Mouse (Mus musculus) embryonic facial prominence, embryonic 12.5 days (tissue): ENCODE measurements at regions not wholly inside any gene's neighbourhood (a gene's known extent, or its start where the extent isn't known, plus 50 kb on each side); places are given as distances from the start of the nearest gene placed in this dataset.

Experiments
- ATAC-seq: fragments of 200-750 bp; cut with Nextera tagmentation; 2 replicates; pipeline ENCODE4 v1.8.0; 2017; ENCODE audit not compliant: insufficient number of reproducible peaks, insufficient read depth, low FRiP score, low TSS enrichment
- H3K27ac ChIP-seq: fragments of 300-500 bp; sonication (generic); 2 replicates; pipeline ENCODE4 v1.5.1; 2016; ENCODE audit warnings: mild to moderate bottlenecking
- H3K27me3 ChIP-seq: fragments of 300-500 bp; sonication (generic); 2 replicates; pipeline ENCODE4 v1.6.1; 2016; ENCODE audit warnings: mild to moderate bottlenecking, moderate library complexity
- H3K36me3 ChIP-seq: fragments of 300-500 bp; sonication (generic); 2 replicates; pipeline ENCODE4 v1.6.1; 2016; ENCODE audit warnings: mild to moderate bottlenecking
- H3K4me1 ChIP-seq: fragments of 300-500 bp; sonication (generic); 2 replicates; pipeline ENCODE4 v1.6.1; 2016
- H3K4me2 ChIP-seq: fragments of 300-500 bp; sonication (generic); replicated peaks from 2 replicates; pipeline ENCODE4 v1.6.1; 2016; ENCODE audit warnings: mild to moderate bottlenecking, moderate library complexity
- H3K4me3 ChIP-seq: fragments of 300-500 bp; sonication (generic); 2 replicates; pipeline ENCODE4 v1.5.1; 2016; ENCODE audit warnings: mild to moderate bottlenecking
- H3K9ac ChIP-seq: fragments of 300-500 bp; sonication (generic); 2 replicates; pipeline ENCODE4 v1.6.1; 2016; ENCODE audit warnings: mild to moderate bottlenecking, moderate library complexity
- H3K9me3 ChIP-seq: fragments of 300-500 bp; sonication (generic); 2 replicates; pipeline ENCODE4 v1.6.1; 2016; ENCODE audit warnings: mild to moderate bottlenecking, moderate library complexity
- WGBS: fragments of 180-500 bp; shearing (Covaris S2); methylation state at CpG from one replicate; pipeline ENCODE4 v1.1.7; 2016; 5-methylcytosine and 5-hydroxymethylcytosine counted together

GRCm38 (mm10) chr12:16392851-16393250, 217.9 kb downstream of the Lpin1 start:
- Histone ChIP-seq H3K9ac (no peak overlapping the region), H3K9me3 (no peaks in the 10 kb centered on the region), H3K36me3 (no peaks in the 10 kb centered on the region), H3K27ac (no peak overlapping the region), H3K4me3 (no peak overlapping the region), H3K4me2 (no peak overlapping the region), H3K27me3 (no peaks in the 10 kb centered on the region), H3K4me1 (no peaks in the 10 kb centered on the region)
- no peak for ATAC-seq

DNA sequence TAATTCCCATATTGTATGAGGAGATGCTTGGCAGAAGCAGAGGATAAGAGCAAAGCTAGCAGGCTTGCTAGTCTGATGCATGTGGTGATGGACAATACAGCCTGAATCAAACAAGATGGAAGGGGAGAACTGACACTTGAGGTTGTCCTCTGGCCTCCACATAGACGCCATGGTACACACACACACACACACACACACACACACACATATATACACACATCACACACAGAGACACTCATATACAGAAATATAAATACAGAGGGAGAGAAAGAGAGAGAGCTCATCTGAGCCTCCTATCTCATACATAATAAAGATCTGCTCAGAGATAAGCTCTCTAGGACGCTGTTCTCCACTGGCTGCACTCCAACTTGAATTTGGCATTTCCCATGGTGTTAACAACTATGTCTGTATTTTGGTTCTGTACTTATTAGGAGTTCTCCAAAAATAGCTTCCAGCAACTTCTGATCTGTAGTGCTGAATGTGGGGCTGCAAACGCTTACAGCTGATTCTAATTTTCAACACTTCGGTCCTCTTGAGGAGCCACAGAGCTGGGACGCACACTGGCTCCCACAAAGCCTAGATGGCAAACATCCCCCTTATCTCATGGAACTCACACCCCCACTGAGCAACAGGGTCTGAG, 219.0 kb downstream of the Lpin1 start:
- H3K4me1 ChIP-seq, result no peaks in the 10 kb centered on the region
- no peak for ATAC-seq
- no peak overlapping the region for H3K9ac ChIP-seq
- no peak overlapping the region for H3K4me3 ChIP-seq
- no peak overlapping the region for H3K27ac ChIP-seq
- H3K4me2 ChIP-seq, result no peak overlapping the region
- 58% methylated on average over 5 of the region's 5 CpGs for WGBS
- H3K9me3 ChIP-seq, result no peaks in the 10 kb centered on the region
- H3K27me3 ChIP-seq, result no peaks in the 10 kb centered on the region
- no peaks in the 10 kb centered on the region for H3K36me3 ChIP-seq

GRCm38 (mm10) chr12:16391163-16391562, 219.6 kb downstream of the Lpin1 start:
- Histone ChIP-seq H3K4me2 (no peak overlapping the region), H3K9me3 (no peaks in the 10 kb centered on the region), H3K4me3 (no peak overlapping the region), H3K36me3 (no peaks in the 10 kb centered on the region), H3K4me1 (no peaks in the 10 kb centered on the region), H3K27me3 (no peaks in the 10 kb centered on the region), H3K9ac (no peak overlapping the region), H3K27ac (no peak overlapping the region)
- no peak for ATAC-seq
- WGBS, result 89% methylated on average over 5 of the region's 5 CpGs

DNA sequence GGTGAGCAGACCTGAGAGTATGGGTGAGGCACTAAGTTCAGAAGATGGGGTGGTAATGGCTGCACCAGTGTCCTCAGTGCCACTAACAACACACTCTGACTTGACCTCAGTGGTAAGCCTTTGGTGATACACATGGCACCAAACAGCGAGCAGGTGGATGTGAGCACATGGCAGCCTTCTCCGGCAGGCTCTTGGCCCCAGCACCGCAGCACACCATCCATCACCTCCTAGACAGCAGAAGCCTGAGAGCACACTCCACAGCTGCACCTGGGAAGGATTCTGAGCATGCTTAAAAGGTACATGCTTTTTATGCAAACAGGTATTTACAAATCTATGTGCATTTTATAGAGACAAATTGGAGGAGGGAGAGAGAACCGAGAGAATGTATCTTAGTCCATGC, 223.7 kb downstream of the Lpin1 start:
- Histone ChIP-seq H3K36me3 (no peaks in the 10 kb centered on the region), H3K4me3 (no peak overlapping the region), H3K9ac (no peak overlapping the region), H3K9me3 (no peaks in the 10 kb centered on the region), H3K27me3 (no peaks in the 10 kb centered on the region), H3K4me1 (0 out of 2 replicates have a peak, but pooled peaks cover 6% of the 10 kb centered on the region), H3K27ac (no peak overlapping the region), H3K4me2 (no peak overlapping the region)
- no peak for ATAC-seq
- 86% methylated on average over 4 of the region's 4 CpGs for WGBS

DNA sequence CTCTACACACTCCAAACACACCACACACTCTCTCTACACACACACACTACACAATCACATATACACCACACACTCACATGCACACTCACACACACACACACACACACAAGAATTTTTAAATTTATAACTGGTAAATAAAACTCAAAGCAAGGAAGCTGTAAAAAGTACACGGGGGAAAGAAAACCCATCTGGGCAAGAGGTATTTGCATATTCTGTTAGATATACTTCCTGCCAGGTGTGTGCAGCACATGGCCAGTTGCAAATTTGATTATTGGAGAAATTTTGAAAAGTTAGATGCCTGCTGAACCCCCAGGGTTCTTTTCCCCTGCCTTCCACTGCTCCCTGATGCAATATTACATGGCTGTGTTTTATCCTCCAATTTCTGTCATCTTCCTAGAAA, 226.4 kb downstream of the Lpin1 start:
- Histone ChIP-seq H3K27me3 (no peaks in the 10 kb centered on the region), H3K9ac (no peak overlapping the region), H3K4me3 (no peak overlapping the region), H3K4me1 (0 out of 2 replicates have a peak, but pooled peaks cover 6% of the 10 kb centered on the region), H3K36me3 (no peaks in the 10 kb centered on the region), H3K9me3 (no peaks in the 10 kb centered on the region), H3K4me2 (no peak overlapping the region), H3K27ac (no peak overlapping the region)
- no peak for ATAC-seq
- 74% methylated on average over 1 of the region's 1 CpGs for WGBS

GRCm38 (mm10) chr12:16383499-16383935, 227.2 kb downstream of the Lpin1 start:
- no peak overlapping the region for H3K27ac ChIP-seq
- no peak for ATAC-seq
- H3K4me3 ChIP-seq, result no peak overlapping the region
- no peaks in the 10 kb centered on the region for H3K36me3 ChIP-seq
- 61% methylated on average over 15 of the region's 15 CpGs for WGBS
- H3K4me1 ChIP-seq, result 0 out of 2 replicates have a peak, but pooled peaks cover 6% of the 10 kb centered on the region
- H3K9me3 ChIP-seq, result no peaks in the 10 kb centered on the region
- no peak overlapping the region for H3K4me2 ChIP-seq
- H3K27me3 ChIP-seq, result no peaks in the 10 kb centered on the region
- H3K9ac ChIP-seq, result no peak overlapping the region

GRCm38 (mm10) chr12:16382417-16382988, 228.3 kb downstream of the Lpin1 start:
- H3K36me3 ChIP-seq, result no peaks in the 10 kb centered on the region
- no peaks in the 10 kb centered on the region for H3K27me3 ChIP-seq
- no peak for ATAC-seq
- peak overlapping the region; percentile 69 for H3K27ac ChIP-seq
- no peaks in the 10 kb centered on the region for H3K9me3 ChIP-seq
- 0 out of 2 replicates have a peak, but pooled peaks cover 6% of the 10 kb centered on the region for H3K4me1 ChIP-seq
- 48% methylated on average over 11 of the region's 11 CpGs for WGBS
- no peak overlapping the region for H3K4me3 ChIP-seq
- H3K4me2 ChIP-seq, result no peak overlapping the region
- no peak overlapping the region for H3K9ac ChIP-seq

DNA sequence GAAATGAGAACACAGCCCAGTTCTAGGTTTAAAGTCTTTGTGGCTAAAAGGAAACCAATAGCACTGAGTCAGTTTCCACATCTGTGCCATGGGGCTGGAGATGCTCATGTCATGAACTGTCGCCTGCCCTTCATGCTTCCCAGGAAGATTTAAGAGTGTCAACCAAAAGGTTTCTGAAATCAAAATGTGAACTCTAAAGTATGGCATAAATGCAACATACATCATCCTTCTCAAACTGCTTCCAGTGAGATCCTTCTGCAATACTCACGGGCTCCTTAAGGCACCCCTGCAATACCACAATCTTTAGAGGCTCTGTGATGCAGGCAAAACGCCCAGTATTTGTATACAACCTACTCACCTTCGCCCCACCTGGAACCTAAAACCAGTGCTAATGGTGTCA, 229.7 kb downstream of the Lpin1 start:
- H3K27ac ChIP-seq, result no peak overlapping the region
- H3K4me3 ChIP-seq, result no peak overlapping the region
- no peaks in the 10 kb centered on the region for H3K36me3 ChIP-seq
- no peaks in the 10 kb centered on the region for H3K27me3 ChIP-seq
- H3K4me1 ChIP-seq, result 0 out of 2 replicates have a peak, but pooled peaks cover 6% of the 10 kb centered on the region
- ATAC-seq, result no peak
- WGBS, result 83% methylated on average over 4 of the region's 4 CpGs
- no peaks in the 10 kb centered on the region for H3K9me3 ChIP-seq
- H3K4me2 ChIP-seq, result no peak overlapping the region
- no peak overlapping the region for H3K9ac ChIP-seq

DNA sequence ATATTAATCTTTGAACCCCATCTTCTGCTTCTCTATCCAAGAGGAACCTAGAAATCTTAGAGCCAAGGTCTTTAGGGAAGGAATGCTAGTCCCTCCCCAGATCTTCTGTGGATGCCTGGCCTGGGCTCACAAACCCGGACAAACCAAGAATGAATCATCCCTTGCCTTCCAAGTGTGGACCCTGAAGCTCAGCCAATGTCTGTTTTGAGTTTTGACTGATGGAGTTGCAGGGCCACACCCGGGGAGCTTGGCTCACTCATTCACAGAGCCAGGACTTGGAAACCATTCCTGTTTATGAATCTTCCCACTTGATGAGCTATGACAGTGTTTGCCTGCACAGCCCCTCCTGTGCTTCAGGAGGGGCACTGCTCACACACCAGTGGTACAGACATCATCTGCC, 230.4 kb downstream of the Lpin1 start:
- Histone ChIP-seq H3K27me3 (no peaks in the 10 kb centered on the region), H3K9ac (no peak overlapping the region), H3K27ac (no peak overlapping the region), H3K4me3 (no peak overlapping the region), H3K4me1 (0 out of 2 replicates have a peak, but pooled peaks cover 6% of the 10 kb centered on the region), H3K9me3 (no peaks in the 10 kb centered on the region), H3K4me2 (no peak overlapping the region), H3K36me3 (no peaks in the 10 kb centered on the region)
- ATAC-seq, result no peak
- WGBS, result 77% methylated on average over 2 of the region's 2 CpGs

DNA sequence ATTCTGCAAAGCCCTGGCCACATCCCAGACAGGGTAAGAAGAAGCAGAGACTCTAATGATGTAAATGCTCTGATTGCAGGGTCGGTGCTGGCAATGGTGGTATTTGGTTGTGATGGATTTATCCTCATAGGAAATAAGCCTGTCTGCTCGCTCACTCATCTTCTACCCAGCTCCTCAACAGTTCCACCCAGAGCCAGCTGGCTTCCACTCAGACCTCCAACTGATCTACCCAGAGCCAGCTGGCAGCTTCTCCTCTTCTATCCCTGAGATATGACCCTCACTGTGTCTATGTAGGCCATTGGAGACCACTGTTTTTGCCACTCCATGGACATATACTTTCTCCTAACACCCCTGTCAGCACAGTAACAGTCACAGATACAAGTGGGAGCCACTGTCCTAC, 231.4 kb downstream of the Lpin1 start:
- no peak overlapping the region for H3K9ac ChIP-seq
- H3K27ac ChIP-seq, result no peak overlapping the region
- H3K4me3 ChIP-seq, result no peak overlapping the region
- WGBS, result 93% methylated on average over 2 of the region's 2 CpGs
- no peaks in the 10 kb centered on the region for H3K36me3 ChIP-seq
- 0 out of 2 replicates have a peak, but pooled peaks cover 6% of the 10 kb centered on the region for H3K4me1 ChIP-seq
- H3K4me2 ChIP-seq, result no peak overlapping the region
- H3K27me3 ChIP-seq, result no peaks in the 10 kb centered on the region
- H3K9me3 ChIP-seq, result no peaks in the 10 kb centered on the region
- no peak for ATAC-seq

GRCm38 (mm10) chr12:16378501-16378900, 232.3 kb downstream of the Lpin1 start:
- no peak for ATAC-seq
- H3K4me2 ChIP-seq, result no peak overlapping the region
- H3K4me1 ChIP-seq, result no peaks in the 10 kb centered on the region
- H3K36me3 ChIP-seq, result no peaks in the 10 kb centered on the region
- H3K4me3 ChIP-seq, result no peak overlapping the region
- no peak overlapping the region for H3K27ac ChIP-seq
- no peaks in the 10 kb centered on the region for H3K27me3 ChIP-seq
- H3K9me3 ChIP-seq, result no peaks in the 10 kb centered on the region
- no peak overlapping the region for H3K9ac ChIP-seq
- WGBS, result 85% methylated on average over 3 of the region's 3 CpGs

GRCm38 (mm10) chr12:16374331-16374996, 236.3 kb downstream of the Lpin1 start:
- no peak for ATAC-seq
- no peaks in the 10 kb centered on the region for H3K9me3 ChIP-seq
- 56% methylated on average over 4 of the region's 4 CpGs for WGBS
- no peaks in the 10 kb centered on the region for H3K27me3 ChIP-seq
- H3K27ac ChIP-seq, result no peak overlapping the region
- no peaks in the 10 kb centered on the region for H3K4me1 ChIP-seq
- H3K36me3 ChIP-seq, result no peaks in the 10 kb centered on the region
- no peak overlapping the region for H3K4me3 ChIP-seq
- H3K9ac ChIP-seq, result no peak overlapping the region
- no peak overlapping the region for H3K4me2 ChIP-seq
